Mouse (Mus musculus): ENCODE measurements around the gene Gmip.

DNA sequence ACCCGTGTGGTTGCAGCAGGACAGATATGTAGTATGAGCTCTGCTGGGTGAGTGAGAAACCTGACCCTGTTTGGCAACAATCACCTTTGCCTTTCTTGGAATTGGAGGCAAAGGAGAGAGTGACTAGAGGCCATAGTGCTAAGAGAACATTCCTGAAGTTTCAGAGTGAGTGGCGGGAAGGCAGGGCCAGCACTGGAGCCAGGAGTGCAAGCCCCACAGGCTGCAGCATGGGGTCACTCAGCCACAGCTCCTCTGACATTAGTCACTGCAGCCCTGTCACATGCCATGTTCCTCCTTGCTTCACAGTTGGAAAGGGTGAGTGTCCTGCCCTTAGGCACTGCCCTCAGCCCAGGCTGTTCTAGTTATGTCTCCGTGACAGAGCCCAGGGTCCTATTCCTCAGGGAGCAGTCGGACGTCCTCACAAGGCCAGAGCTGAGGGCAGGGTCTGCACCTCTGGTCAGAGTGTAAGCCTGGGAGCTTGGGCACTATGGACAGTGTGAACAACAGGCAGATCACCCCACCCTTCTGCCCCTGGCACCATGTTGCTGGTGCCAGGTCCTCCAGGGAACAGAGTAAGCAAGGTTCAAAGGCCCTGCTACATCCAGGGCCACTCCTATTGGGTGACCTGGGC, 59.3 kb downstream of the Gmip start:
- TF ChIP-seq EP300 (IDR thresholded peaks at IDR 0.05; ENCODE audit: low read length) (no peak), CTCF (conservative IDR thresholded peaks at IDR 0.05 in 1 of 2, IDR thresholded peaks at IDR 0.05 in 1 of 2; ENCODE audit: low read depth in 2 of 2, low read length in 2 of 2) (no peak), SMC3 (IDR thresholded peaks at IDR 0.05; ENCODE audit: low read depth, low read length) (no peak), RAD21 (IDR thresholded peaks at IDR 0.05; ENCODE audit: low read depth, low read length) (no peak), POLR2A (IDR thresholded peaks at IDR 0.05; ENCODE audit: low read depth, low read length) (no peak), SIN3A (IDR thresholded peaks at IDR 0.05; ENCODE audit: low read length) (no peak)
